Mouse (Mus musculus) thymus, adult 2 months (tissue): ENCODE measurements at regions not wholly inside any gene's neighbourhood (a gene's known extent, or its start where the extent isn't known, plus 50 kb on each side); places are given as distances from the start of the nearest gene placed in this dataset.
A peak's percentile ranks its signal among the peaks of the same experiment; 100 is the strongest.

Source experiments
- DNase-seq: peaks from one replicate; pipeline ENCODE4 v3.0.0; 2021
- H3K27ac ChIP-seq: fragments of 200-500 bp; 2 replicates; pipeline ENCODE4 v1.5.1; 2012; ENCODE audit warnings: low read length, control low read depth; ENCODE audit not compliant: control insufficient read depth, insufficient read depth
- H3K27me3 ChIP-seq: fragments of 200-500 bp; 2 replicates; pipeline ENCODE4 v1.6.1; 2012; ENCODE audit warnings: mild to moderate bottlenecking, low read length, moderate library complexity, mixed read lengths; ENCODE audit not compliant: control insufficient read depth, insufficient read depth
- H3K36me3 ChIP-seq: fragments of 200-500 bp; 2 replicates; pipeline ENCODE4 v1.6.1; 2012; ENCODE audit warnings: mild to moderate bottlenecking, low read length, moderate library complexity; ENCODE audit not compliant: control insufficient read depth, insufficient read depth
- H3K4me1 ChIP-seq: fragments of 200-500 bp; replicated peaks from 2 replicates; pipeline ENCODE4 v1.6.1; 2012; ENCODE audit warnings: low read length; ENCODE audit not compliant: control insufficient read depth, insufficient read depth
- H3K4me3 ChIP-seq: fragments of 200-500 bp; 2 replicates; pipeline ENCODE4 v1.5.1; 2012; ENCODE audit warnings: mild to moderate bottlenecking, low read length, control low read depth, moderate library complexity; ENCODE audit not compliant: control insufficient read depth, insufficient read depth
- CTCF ChIP-seq: fragments of 200-500 bp; IDR thresholded peaks from 2 replicates; pipeline ENCODE4 v1.5.1; 2012; ENCODE audit warnings: mild to moderate bottlenecking, control low read depth, low read length, moderate library complexity, borderline replicate concordance; ENCODE audit not compliant: control insufficient read depth, poor library complexity, insufficient read depth; ENCODE audit errors: extremely low read depth
- POLR2A ChIP-seq: fragments of 200-500 bp; IDR thresholded peaks from 2 replicates; pipeline ENCODE4 v1.6.1; 2012; ENCODE audit warnings: mild to moderate bottlenecking, low read length, control low read depth, moderate library complexity; ENCODE audit not compliant: control insufficient read depth, poor library complexity, insufficient read depth; ENCODE audit errors: extremely low read depth
- WGBS: fragments of 180-500 bp; shearing (Covaris S2); methylation state at CpG from one replicate; pipeline ENCODE4 v1.1.7; 2018; 5-methylcytosine and 5-hydroxymethylcytosine counted together

- no peak for DNase-seq
- no peaks in the 10 kb centered on the region for H3K36me3 ChIP-seq
- H3K27me3 ChIP-seq = no peaks in the 10 kb centered on the region
- no peak overlapping the region for H3K27ac ChIP-seq
- 0 out of 2 replicates have a peak, but pooled peaks cover 4% of the 10 kb centered on the region for H3K4me1 ChIP-seq
- TF ChIP-seq CTCF (no peak), POLR2A (no peak)
- H3K4me3 ChIP-seq = no peak overlapping the region
- 86% methylated on average over 4 of the region's 4 CpGs for WGBS
Observed at GRCm38 (mm10) chr5:75824660-75825059, 153.6 kb downstream of the Kdr start.

DNA sequence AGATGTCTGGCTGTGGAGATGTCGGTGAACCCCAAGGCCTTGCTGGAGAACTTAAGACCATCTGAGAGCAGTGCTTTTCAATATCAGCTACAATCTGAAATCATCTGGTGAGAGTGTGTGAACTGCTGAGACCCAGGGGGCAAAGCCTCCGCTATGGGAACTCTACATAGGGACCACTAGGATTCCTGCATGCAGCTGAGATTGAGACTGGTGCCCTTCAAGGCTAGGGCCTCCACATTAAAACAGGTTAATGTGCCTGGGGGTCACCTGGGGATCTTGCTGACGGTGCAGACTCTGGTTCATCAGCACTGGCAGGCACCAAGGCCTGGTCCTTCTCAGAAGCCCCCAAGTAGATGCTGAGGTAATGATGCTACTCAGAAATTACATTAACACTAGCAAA, 154.6 kb downstream of the Kdr start:
- no peak for TF ChIP-seq CTCF
- no peak for TF ChIP-seq POLR2A
- no peak overlapping the region for H3K4me3 ChIP-seq
- no peak overlapping the region for H3K27ac ChIP-seq
- no peak for DNase-seq
- 0 out of 2 replicates have a peak, but pooled peaks cover 4% of the 10 kb centered on the region for H3K4me1 ChIP-seq
- no peaks in the 10 kb centered on the region for H3K36me3 ChIP-seq
- WGBS = 96% methylated on average over 3 of the region's 3 CpGs
- H3K27me3 ChIP-seq = no peaks in the 10 kb centered on the region

DNA sequence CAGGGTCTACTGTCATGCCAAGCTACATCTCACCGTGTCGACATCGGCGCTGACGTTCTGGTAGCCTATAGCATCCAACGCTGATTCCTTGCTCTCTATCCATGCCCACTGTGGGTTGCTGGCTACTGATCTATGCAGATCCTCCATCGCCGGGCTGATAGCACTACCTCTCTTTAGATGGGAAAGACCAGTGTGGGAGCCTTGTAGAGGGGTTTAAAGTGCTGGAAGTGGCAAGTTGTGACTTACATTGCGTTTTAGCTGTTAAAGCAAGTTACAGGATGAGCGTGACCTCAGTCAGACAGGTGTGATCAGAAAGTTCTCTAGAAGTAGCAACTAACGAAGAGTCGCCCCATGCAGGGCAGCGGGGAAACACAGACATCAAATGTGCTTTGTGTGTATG, 160.9 kb downstream of the Kdr start:
- Histone ChIP-seq H3K27ac (no peak overlapping the region), H3K4me1 (no peaks in the 10 kb centered on the region), H3K27me3 (no peaks in the 10 kb centered on the region), H3K36me3 (no peaks in the 10 kb centered on the region), H3K4me3 (no peak overlapping the region)
- no peak for TF ChIP-seq POLR2A
- TF ChIP-seq CTCF = no peak
- 97% methylated on average over 13 of the region's 13 CpGs for WGBS
- DNase-seq = no peak

DNA sequence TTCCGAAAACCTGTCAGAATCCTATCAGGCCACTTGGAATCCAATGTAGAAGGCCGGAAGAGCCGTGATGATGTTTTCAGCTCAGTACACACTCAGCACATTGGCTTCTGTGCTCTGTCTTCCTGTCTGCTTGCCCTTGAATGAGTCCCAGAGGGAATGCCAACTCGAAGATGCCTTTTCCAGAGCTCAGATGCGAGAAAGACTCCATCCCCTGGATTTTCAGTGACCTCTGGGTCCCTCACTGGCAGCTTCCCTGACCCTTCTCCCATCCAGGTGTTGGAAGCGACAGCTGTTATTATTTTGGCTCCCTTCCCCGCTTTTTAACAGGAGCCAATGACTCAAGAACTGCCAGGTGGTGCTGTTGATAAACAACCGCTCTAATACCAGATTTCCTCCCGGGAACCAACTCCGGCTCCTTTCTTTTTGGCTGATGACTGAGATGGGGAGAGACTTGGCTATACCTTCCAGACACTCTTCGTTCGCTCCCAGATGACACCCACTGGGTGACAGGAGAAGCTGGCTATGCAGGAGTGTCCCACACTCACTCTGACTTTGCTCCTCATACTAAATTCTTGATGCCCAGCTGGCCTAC, 163.8 kb downstream of the Kdr start:
- Histone ChIP-seq H3K27ac (no peak overlapping the region), H3K4me3 (no peak overlapping the region), H3K4me1 (no peaks in the 10 kb centered on the region), H3K36me3 (no peaks in the 10 kb centered on the region), H3K27me3 (no peaks in the 10 kb centered on the region)
- TF ChIP-seq POLR2A = no peak
- 89% methylated on average over 12 of the region's 12 CpGs for WGBS
- DNase-seq = no peak

DNA sequence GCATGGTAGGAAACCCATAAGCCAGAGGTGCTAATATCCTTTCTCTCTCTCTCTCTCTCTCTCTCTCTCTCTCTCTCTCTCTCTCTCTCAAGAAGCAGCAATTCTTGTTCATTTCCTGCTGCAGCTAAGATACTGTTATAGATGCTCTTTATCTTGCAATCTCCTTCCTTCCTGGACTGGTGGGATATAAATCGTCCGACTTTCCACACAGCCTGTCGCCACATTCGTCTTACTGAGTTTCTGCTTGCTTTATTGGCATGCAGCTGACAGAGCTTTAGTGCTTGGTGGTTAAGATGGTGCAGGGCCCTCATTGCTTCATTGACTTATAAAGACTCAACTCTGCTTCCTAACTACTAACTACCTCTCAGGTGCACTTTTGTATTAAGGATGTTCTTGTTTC, 165.6 kb downstream of the Kdr start:
- no peak for TF ChIP-seq CTCF
- TF ChIP-seq POLR2A = no peak
- DNase-seq = no peak
- no peaks in the 10 kb centered on the region for H3K36me3 ChIP-seq
- no peak overlapping the region for H3K4me3 ChIP-seq
- peaks cover 13% of the 10 kb centered on the region for H3K4me1 ChIP-seq
- 8% methylated on average over 4 of the region's 4 CpGs for WGBS
- H3K27ac ChIP-seq = no peak overlapping the region
- no peaks in the 10 kb centered on the region for H3K27me3 ChIP-seq

DNA sequence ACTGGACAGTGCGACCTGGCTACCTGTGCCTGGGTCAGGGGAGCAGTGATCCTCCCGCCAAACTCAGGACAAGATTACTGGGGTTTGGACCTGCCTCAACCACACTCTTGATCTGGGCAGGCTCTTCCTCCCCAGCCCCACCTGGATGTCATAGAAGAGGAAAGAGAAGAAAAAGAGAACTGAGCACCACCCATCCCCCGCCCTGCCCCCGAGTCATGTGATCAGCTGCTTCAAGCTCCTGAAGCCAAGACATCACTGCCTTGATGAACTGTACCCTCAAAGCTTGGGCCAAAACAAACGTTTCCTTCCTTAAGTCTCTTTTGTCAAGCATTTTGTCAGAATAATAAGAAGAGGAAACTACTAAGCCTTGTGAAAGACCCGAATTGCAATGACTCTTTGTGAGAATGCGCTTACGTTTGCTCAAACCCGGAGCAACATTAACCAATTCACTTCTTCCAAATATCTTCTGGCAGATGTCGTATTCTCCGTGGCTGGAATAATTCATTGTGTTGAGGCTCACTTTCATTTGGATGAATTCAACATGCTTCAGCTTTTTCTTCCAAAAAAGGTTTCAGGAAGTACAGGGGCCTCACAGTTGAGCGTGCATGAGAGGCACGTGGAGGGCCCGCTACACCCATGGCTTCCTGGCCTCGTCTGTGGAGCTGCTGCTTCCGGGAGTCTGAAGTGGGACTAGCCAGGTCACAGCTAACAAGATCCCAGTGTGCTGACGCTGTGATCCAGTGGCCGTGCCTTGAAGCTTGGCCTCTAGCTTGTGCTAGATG, 169.5 kb downstream of the Kdr start:
- DNase-seq = peak; percentile 39
- TF ChIP-seq CTCF (no peak), POLR2A (no peak)
- H3K4me3 ChIP-seq = no peak overlapping the region
- peaks cover 13% of the 10 kb centered on the region for H3K4me1 ChIP-seq
- no peak overlapping the region for H3K27ac ChIP-seq
- H3K36me3 ChIP-seq = no peaks in the 10 kb centered on the region
- 37% methylated on average over 18 of the region's 18 CpGs for WGBS
- H3K27me3 ChIP-seq = no peaks in the 10 kb centered on the region
